Mouse (Mus musculus) kidney, adult 2 months (tissue): ENCODE measurements around the gene Mthfd2l. TPM values are rescaled to one million over a fixed set of nuclear protein-coding genes. Genes with fewer than 3 reads are reported as not detected.

Experiments used
- DNase-seq: peaks from one replicate; pipeline ENCODE4 v3.0.0; 2021
- H3K27ac ChIP-seq: fragments of 200-500 bp; 2 replicates; pipeline ENCODE4 v1.5.1; 2012; ENCODE audit warnings: low read depth, low read length, control low read depth, inconsistent platforms; ENCODE audit not compliant: insufficient read depth
- H3K27me3 ChIP-seq: fragments of 200-500 bp; replicated peaks from 2 replicates; pipeline ENCODE4 v1.6.1; 2012; ENCODE audit warnings: mild to moderate bottlenecking, moderate library complexity, low read length, inconsistent platforms; ENCODE audit not compliant: control insufficient read depth, insufficient read depth
- H3K36me3 ChIP-seq: fragments of 200-500 bp; 2 replicates; pipeline ENCODE4 v1.6.1; 2012; ENCODE audit warnings: mild to moderate bottlenecking, moderate library complexity, low read length, inconsistent platforms; ENCODE audit not compliant: control insufficient read depth, insufficient read depth
- H3K4me1 ChIP-seq: fragments of 200-500 bp; 2 replicates; pipeline ENCODE4 v1.6.1; 2011; ENCODE audit warnings: low read length; ENCODE audit not compliant: control insufficient read depth, insufficient read depth
- H3K4me3 ChIP-seq: fragments of 200-500 bp; 2 replicates; pipeline ENCODE4 v1.5.1; 2011; ENCODE audit warnings: mild to moderate bottlenecking, low read depth, low read length, control low read depth; ENCODE audit not compliant: insufficient read depth
- CTCF ChIP-seq: fragments of 200-500 bp; conservative IDR thresholded peaks from 2 replicates; pipeline ENCODE4 v1.5.1; 2011; ENCODE audit warnings: low read depth, mild to moderate bottlenecking, control low read depth, low read length, moderate library complexity, mixed read lengths; ENCODE audit not compliant: insufficient read depth, insufficient read length
- POLR2A ChIP-seq: fragments of 200-500 bp; IDR thresholded peaks from one replicate; pipeline ENCODE4 v1.6.1; 2011; ENCODE audit warnings: low read depth, low read length, control low read depth
- WGBS: fragments of 180-500 bp; shearing (Covaris S2); methylation state at CpG from one replicate; pipeline ENCODE4 v1.1.7; 2018; 5-methylcytosine and 5-hydroxymethylcytosine counted together
- polyA plus RNA-seq: library from polyadenylated mRNA; depleted of rRNA; stranded (reverse); fragments of >200 nt; gene quantifications from 2 replicates; pipeline ENCODE4 v1.2.3, GENCODE M21; 2012

The Mthfd2l gene
- polyA plus RNA-seq, 1 experiment = 23.4 TPM

DNA sequence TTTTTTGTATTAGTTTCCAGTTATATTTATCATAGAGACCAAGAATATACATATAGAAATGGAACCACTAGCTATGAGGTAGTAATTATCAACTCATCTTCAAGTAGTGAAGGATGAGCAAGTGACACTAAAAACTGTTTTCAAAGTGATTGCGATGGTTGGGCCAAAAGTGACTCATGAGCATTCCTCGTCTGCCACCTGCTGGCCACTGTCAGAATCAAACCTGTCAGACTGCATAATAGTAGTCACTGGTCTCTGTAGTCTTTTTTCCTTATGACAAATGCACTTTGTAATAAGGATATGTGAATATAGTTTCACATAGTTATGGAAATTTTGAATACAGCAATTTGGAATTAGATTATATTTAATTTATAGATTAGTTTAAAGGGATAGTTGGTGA lies 21.9 kb upstream of the Mthfd2l start:
- DNase-seq = peak; percentile 70
- WGBS = 0% methylated on average over 2 of the region's 2 CpGs
- Histone ChIP-seq H3K36me3 (no peaks in the 10 kb centered on the region), H3K27me3 (no peaks in the 10 kb centered on the region), H3K4me3 (no peak overlapping the region), H3K27ac (no peak overlapping the region), H3K4me1 (no peaks in the 10 kb centered on the region)
- peak; percentile 93 for TF ChIP-seq CTCF
- TF ChIP-seq POLR2A = no peak

DNA sequence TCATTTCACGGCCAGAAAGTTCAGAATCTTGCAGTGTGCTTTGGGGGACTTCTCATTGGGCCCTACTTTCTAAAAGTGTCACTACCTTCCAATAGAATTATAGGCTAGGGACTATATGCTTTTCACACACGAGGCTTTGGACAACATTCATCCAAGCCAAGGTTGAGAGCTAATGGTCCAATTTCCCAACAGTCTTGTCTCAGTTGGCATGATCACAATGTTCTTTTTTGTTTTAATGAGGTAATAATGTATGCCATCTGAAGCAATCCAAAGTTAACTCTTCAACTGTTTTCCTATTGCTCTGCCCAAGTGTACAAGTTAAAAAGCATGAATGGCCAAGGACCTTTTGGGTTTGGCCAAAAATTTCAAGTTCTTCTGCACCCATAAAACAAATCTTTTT lies 11.4 kb upstream of the Mthfd2l start:
- WGBS = 79% methylated on average over 2 of the region's 2 CpGs
- no peak for DNase-seq

DNA sequence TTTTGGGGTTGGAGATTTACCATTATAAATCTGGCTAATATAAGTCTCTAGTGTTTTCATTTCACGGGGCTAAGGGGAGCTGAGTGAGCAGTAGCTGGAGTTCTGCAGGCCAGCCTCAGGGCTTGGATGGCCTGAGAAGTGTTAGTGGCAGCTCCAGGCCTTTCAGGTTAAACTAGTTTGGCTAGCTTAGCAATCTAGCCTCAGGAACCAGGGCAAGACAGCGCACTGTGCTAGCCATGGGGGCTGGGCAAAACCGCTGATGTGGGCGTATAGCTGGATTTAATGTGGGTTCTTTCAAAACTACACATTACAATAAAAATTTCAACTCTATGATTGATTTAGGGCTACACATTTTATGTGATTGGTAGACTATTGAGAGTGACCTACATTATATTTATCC lies 8.0 kb upstream of the Mthfd2l start:
- TF ChIP-seq POLR2A = no peak
- no peak for TF ChIP-seq CTCF
- Histone ChIP-seq H3K36me3 (no peaks in the 10 kb centered on the region), H3K4me1 (no peaks in the 10 kb centered on the region), H3K4me3 (no peak overlapping the region), H3K27me3 (no peaks in the 10 kb centered on the region), H3K27ac (no peak overlapping the region)
- no peak for DNase-seq
- WGBS = 76% methylated on average over 4 of the region's 4 CpGs

More for the DNA sequence above, 11.4 kb upstream of the Mthfd2l start:
- no peak overlapping the region for H3K4me3 ChIP-seq
- no peak overlapping the region for H3K27ac ChIP-seq
- no peaks in the 10 kb centered on the region for H3K36me3 ChIP-seq
- H3K4me1 ChIP-seq = no peaks in the 10 kb centered on the region
- TF ChIP-seq CTCF = no peak
- TF ChIP-seq POLR2A = no peak
- H3K27me3 ChIP-seq = no peaks in the 10 kb centered on the region

DNA sequence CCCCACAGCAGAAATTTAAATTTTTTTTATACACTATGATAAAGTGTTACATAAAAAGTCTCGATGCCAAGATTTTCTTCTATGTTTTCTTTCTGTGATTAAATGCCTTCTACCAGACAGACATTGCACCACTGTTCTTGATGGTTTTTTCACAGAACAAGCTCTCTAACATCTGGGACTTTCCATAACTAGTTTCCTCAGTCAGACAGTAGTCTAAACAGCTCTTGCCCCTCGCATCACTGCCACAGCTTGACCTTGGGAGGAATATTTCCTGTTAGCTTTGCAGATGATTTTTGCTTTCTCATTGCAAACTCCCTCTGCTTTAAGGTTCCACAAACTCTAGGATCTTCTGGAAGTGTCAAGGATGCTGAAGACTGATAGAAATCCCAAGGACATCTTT lies 371 bp upstream of the Mthfd2l start:
- H3K4me1 ChIP-seq = peaks cover 4% of the 10 kb centered on the region; the same call in 1 of the 2 replicates
- DNase-seq = no peak
- 29% methylated on average over 2 of the region's 2 CpGs for WGBS
- H3K27me3 ChIP-seq = no peaks in the 10 kb centered on the region
- peak overlapping the region; percentile 89 for H3K4me3 ChIP-seq
- peak overlapping the region; percentile 72; the same call in 1 of the 2 replicates for H3K27ac ChIP-seq
- no peaks in the 10 kb centered on the region for H3K36me3 ChIP-seq
- TF ChIP-seq POLR2A (no peak), CTCF (no peak)

DNA sequence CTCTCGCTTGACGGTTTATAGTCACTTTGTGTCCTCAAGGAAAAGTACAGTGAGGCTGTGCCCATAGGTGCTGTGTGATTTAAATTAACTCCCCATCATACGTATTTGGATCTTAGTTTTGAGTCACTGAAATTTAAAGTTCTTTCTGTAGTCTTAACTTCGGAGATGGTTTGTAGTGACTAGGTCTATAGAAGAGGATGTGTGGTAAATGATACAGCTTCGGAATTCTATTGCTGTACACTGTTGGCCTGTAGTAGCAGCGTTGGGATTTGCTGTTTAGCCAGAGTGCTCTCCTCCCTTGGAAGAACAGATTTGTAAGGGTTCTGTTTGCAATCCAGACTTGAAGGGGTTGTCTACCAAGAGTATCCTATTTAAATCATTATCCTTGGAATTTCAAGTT lies 994 bp downstream of the Mthfd2l start:
- Histone ChIP-seq H3K36me3 (no peaks in the 10 kb centered on the region), H3K4me3 (peak overlapping the region; percentile 89), H3K27ac (peak overlapping the region; percentile 58), H3K4me1 (peaks cover 4% of the 10 kb centered on the region; the same call in 1 of the 2 replicates), H3K27me3 (no peaks in the 10 kb centered on the region)
- no peak for TF ChIP-seq CTCF
- TF ChIP-seq POLR2A = no peak
- DNase-seq = no peak
- 22% methylated on average over 6 of the region's 6 CpGs for WGBS

DNA sequence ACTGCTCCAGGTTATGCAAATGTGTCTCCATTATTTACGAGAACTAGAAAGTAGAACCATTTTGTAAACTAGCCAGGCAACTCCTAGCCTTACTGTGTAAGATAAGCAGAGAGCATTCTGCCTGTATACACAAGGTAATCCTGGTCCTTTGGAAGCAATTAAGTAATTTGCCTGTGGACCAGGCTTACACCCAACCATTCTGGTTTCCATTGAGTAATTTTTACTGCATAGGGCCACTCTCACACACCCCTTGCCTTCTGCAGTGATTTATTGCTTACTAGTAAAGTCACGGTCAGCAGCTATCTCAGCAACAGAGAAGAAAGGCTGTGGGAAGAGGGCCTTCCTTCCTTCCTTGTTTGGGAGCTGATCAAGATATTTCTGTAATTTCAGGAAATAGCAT lies 5.8 kb downstream of the Mthfd2l start:
- Histone ChIP-seq H3K27ac (no peak overlapping the region), H3K27me3 (no peaks in the 10 kb centered on the region), H3K36me3 (no peaks in the 10 kb centered on the region), H3K4me3 (no peak overlapping the region), H3K4me1 (peaks cover 1% of the 10 kb centered on the region; the same call in 1 of the 2 replicates)
- TF ChIP-seq CTCF (no peak), POLR2A (no peak)
- 43% methylated on average over 2 of the region's 2 CpGs for WGBS
- DNase-seq = no peak

DNA sequence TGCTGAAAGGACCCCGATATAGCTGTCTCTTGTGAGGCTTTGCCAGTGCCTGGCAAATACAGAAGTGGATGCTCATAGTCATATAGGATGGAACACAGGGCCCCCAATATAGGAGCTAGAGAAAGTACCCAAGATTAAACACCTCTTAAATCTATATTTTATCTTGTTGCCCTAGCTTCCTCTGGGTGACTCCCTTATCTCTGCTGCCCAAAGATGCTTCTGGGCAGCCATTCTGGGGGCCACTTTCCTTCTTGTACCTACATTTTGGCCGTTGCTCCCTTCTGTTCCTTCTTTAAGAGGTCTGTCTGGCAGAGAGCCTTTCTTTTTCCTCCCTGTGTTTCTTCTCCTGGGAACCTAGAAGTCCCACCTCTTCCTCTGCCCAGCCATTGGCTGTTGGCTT lies 14.5 kb downstream of the Mthfd2l start:
- WGBS = 85% methylated on average over 2 of the region's 2 CpGs
- no peaks in the 10 kb centered on the region for H3K4me1 ChIP-seq
- H3K27ac ChIP-seq = no peak overlapping the region
- no peak overlapping the region for H3K4me3 ChIP-seq
- no peaks in the 10 kb centered on the region for H3K27me3 ChIP-seq
- no peak for DNase-seq
- TF ChIP-seq CTCF (no peak), POLR2A (no peak)
- H3K36me3 ChIP-seq = no peaks in the 10 kb centered on the region

DNA sequence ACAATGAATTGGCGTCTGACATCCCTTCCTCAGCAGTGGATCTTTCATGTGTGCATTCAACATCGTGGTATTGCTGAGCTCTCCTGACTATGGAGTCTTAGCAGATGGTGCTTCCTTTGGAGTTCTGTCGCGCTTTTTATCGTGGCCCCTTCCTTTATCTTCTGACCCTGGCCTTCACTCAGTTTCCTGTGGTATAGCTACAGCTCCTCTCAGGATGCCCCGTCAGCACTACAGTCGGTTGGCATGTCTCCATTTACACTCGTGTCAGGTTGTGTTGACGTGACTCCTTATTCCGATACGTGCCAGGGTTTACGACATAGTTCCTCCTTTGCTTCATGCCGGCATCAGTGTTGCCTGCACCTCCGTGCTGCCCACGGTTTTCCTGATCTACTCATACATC lies 18.6 kb downstream of the Mthfd2l start:
- TF ChIP-seq POLR2A = no peak
- no peak for TF ChIP-seq CTCF
- H3K27ac ChIP-seq = no peak overlapping the region
- H3K4me1 ChIP-seq = no peaks in the 10 kb centered on the region
- no peak for DNase-seq
- H3K27me3 ChIP-seq = no peaks in the 10 kb centered on the region
- no peak overlapping the region for H3K4me3 ChIP-seq
- H3K36me3 ChIP-seq = no peaks in the 10 kb centered on the region
- 74% methylated on average over 15 of the region's 15 CpGs for WGBS
